Mouse (Mus musculus): ENCODE measurements around the gene Dyrk3. TPM values are rescaled to one million over a fixed set of nuclear protein-coding genes. Genes with fewer than 3 reads are reported as not detected.
"Not testable (repeated sequence)": the region's sequence is repeated elsewhere in the genome, so short reads cannot be mapped to it uniquely, and the experiment has no call there.

The Dyrk3 gene
- polyA plus RNA-seq (2015; fragmentation: Nextera tagmentation; extraction: Ambion mirVana) = 1.9 and 2.2 TPM in 2 replicates

DNA sequence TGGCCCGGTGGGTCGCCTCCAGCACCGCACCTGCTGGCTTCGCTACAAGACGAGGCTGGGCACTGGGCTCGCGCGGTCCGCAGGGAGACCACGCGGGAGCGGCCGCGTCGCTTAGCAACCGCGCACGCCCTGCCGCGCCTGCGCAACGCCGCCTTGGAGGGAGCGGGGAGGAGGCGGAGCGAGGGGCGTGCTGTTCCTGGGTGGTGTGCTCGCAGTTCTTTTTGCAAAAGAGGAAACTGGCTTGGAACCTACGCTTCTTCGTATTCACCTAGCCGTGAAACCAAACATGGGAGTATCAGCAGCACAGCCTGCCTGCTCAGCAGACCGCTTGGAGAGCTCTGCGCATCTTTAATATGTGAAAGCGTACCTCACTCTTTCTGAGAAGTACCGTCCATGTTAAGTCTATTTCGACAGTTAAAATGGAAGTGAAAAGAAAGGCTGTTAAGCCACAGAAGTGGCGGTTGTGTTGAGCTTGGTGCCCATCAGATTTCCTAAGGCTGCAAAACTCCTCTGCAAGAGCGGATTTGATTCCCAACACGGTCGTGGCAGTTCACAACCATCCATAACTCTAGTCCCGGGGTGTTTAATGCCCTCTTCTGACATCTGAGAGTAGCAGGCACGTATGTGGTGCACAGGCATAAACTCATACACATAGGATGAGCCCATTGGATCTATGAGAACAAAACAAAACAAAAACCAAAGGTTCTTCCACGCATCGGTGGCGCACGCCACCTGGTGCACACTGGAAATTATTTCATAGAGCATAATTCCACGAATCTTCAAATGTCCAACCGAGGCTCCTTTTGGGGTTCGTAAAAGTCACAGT is at the start of gene Dyrk3:
TSS of gene Dyrk3 (minus strand) at position 150 of the 826 bp plus-strand sequence.
- DNase-seq (ENCODE audit: low spot score) = peak; percentile 93

DNA sequence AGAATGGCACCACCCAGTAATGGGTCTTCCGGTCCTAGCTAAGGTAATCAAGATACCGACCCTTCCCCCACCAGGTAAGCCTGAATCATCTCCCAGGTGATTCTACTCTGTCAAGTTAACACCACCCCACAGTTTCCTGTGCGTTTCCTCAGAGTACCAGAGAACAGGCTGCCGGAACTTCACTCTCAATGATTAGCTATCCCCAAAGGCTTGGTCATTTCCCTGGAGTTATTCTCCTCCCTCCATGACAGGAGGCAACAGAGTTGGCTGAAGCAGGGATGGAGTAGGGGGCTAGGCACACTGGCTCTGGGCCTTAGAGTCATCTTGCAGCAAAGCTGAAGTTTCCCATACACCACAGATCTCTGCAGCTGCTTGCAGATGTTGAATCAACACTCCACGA is 49.7 kb upstream of the Dyrk3 start:
- DNase-seq (ENCODE audit: low spot score) = no peak

DNA sequence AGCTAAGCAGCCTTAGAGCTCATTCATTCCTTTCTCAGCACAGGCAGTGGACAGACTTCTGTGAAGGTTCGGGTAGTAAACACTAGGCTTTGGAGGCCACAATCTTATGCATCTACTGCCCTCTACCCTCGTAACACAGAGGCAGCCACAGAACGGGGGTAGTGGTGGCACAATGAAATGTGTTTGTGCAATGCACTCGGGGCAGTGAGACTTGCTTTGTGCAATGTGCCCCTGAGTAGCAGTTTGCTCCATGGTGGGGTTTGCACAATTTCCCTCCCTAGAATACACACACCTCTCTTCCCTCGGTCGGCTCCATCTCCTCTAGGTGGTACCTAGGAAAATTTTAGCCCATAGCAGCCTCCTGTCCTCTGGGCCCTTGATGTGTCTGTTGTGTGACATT is 48.9 kb upstream of the Dyrk3 start:
- DNase-seq (ENCODE audit: low spot score) = no peak

DNA sequence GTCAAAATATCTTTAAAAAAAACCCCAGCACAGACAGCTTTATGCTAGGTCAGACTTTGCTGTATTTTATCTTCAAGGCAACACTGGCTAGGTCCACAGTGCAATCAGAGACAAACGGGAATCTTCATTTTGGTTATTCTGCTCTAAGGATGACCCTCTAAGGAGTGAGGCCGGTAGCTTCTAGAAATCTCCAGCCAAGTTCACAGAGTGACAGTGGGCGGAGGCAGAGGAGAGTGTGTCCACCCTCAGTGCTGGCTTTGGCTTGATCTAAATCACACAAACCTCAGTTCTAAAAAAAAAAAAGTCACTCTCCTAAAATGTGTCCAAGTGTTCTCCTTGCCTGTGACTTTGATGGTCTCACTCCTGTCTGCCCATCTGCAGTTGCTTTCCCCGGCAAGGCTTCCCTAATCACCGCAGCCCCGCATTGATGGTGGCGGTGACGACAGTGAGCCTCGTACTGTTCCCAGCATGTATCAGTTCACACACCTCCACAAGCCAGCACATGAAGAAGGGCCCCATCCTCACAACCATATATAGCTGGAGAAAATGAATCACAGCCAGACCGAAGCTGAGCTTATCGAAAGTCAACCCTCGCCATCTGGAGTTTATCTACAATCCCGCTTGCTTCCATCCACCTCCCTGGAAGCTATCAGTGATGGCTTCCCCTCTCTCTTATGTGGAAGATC is 47.8 kb upstream of the Dyrk3 start:
- DNase-seq (ENCODE audit: low spot score) = no peak

DNA sequence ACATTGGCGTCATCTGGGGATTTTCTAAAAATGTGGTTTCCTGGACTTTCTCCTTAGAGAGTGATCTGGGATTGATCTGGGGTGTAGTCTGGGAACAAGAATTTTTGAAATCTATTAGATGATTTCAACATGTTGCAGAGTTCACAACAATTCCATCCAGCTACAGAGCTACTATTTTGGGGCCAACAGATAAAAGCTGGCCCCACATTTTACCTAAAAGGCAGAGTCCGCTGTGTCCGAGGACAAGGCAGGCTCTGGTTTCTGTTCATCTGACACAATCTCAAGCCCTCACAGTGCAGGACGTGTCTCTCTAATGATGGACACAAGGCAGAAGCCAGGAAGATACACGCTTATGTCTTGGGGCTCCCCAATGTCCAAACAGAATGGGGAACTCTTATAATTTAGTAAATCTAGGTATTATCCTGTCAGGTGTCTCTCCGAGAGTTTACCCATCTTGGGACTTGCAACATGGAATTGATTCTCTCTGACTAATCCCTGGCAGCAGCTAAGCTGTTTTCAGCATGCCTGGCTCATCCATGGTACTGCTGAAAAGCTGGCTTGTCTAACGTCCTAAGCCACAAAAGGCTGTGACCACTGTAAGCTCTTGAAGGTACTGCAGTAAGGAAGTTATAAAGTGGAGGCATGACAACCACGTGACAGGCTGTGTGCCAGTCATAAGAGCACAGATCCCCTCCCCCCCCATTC is 47.0 kb upstream of the Dyrk3 start:
- DNase-seq (ENCODE audit: low spot score) = no peak

DNA sequence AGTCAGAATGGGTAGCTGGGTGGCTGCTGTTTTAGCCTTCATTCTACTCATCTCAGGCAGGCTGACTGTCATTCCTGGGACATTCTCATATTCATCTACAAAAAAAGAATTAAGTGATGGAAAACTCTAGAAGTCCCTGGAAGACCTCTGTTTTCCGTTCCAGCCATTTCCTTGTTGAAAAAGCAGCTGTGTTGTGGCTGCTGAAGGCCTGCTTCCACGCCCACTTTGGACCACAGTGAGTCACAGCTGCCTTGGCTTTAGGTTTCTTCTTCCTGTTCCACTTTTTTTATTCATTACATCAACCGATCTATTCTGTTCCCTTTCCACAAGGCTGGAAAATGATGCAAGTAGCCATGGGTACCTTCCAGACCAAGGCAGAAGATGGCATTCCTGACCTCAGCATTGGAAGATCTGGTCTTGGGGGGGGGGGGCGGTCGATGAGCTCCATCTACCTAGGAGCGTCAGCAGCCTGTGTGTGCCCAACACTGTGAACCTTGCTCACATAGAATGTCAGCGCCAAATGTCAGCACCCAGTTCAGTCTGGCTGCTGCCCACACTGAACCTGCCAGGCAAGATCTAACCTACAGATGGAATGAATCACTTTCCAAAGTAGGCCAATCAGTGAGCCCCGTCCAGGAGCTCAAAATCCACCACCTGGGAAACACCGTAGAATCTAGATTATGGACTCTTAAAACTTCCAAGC is 46.3 kb upstream of the Dyrk3 start:
- DNase-seq (ENCODE audit: low spot score) = no peak

DNA sequence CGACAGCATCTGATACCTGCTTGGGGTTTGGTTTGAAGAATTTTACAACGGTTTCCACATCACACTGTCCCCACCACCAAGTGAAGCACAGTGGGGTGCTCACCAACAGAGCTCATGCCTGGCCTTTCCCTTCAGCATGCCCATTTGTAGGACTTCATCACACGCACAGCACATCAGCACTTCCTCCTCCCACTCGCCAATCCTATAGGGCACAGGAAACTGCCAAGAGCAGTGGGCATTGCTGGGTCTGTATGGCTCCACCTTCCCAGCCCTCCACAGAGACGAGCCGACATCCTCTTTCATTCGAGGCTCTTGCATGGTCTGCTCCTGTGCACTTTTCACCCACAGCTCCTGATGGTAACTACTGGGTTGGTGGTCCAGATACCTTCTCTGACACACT is 45.1 kb upstream of the Dyrk3 start:
- no peak for DNase-seq (ENCODE audit: low spot score)

DNA sequence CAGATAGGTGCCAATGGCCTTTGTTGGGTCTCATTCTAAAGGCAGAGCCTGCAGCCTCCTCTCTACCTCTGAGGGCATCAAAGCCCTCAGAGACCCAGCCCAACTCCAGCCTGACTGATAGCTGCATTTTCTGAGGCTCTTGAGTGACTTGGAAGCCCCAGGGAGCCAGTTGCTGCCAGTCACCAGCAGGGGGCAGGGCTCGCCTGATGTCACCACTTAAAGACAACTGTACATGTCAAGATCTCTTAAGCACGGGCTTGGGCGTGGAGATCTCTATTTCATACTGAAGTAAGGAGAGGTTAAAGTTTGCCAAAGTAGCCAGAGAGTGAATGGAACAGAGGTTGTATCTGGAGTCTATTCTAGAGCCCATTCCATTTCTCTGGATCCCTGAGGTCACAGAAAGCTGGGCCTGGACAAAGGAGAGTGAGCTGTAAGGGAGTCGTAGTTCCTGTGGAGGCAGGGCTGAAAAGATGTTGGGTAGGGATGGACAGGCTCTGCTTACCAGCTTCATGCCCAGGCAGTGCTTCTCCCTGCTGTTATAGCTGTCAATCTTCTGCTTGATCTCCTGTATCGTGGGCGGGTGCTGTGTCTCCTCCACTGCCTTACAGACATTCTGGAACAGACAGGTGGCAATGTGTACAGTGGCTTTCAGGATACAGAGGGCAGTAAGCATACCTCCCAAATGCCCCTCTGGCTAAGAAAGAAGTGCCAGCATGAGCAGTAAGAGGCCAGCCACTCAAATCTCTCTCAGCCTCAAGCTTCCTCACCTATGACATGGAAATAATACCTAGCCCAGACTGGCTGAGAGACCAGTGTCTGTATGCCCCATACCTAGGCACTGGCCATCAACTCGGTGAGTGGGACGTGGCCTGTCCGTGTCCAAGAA is 43.7 kb upstream of the Dyrk3 start:
- DNase-seq (ENCODE audit: low spot score) = peak; percentile 86

DNA sequence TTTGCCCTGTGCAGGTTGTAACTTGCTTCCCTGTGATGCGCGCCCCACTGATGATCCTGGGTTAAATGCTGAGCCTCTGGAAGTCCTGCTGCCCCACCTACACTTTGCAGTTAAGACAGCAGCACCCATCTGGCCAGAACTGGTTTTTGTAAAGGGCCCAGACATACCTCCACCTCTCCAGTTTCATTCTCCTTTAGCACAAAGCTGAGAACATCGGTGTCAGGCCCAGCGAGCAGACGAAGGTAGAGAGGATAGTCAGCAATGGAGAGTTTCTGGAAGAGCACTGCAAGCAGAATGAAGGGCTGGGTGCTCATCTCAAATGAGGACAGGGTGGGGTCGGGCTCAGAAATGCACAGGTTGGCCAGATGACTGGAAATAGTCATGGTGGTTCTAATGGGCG is 42.2 kb upstream of the Dyrk3 start:
- no peak for DNase-seq (ENCODE audit: low spot score)

DNA sequence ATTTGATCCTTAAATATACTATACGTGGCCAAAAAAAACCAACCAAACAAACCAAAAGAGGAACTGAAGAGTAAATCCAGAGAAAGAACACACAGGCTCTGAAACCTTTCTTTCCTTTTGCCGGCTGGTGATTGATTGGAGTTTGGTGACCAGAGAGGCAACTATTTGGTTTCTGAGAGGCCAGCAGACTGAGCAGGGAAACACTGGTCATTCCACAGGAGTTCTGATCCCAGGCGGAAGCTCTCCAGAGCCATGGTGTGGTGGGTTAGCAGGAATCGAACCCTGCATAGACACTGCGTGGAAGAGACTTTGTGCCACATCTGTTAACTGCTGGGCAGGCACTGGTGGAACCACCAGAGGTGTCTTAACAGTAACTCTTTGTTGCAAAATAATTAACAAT is 39.9 kb upstream of the Dyrk3 start:
- no peak for DNase-seq (ENCODE audit: low spot score)

DNA sequence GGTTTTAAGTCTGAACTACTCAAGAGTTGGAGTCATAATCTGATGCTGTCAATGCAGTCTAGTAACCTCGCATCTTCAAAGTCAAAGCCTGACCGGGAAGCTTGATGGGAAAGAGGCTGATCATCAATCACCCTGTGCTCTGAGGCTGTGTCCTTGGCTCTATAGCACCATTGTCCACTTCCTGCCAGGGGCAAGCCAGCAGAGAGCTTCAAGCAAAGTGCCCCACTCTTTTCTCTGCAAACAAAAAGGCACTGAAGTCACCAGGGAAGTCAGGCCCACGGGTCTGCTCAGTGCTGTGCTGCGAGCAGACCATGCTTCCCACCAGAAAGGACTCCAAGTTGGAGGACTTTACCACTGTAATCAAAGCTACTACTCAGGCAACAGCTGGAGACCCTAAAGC is 39.1 kb upstream of the Dyrk3 start:
- no peak for DNase-seq (ENCODE audit: low spot score)

DNA sequence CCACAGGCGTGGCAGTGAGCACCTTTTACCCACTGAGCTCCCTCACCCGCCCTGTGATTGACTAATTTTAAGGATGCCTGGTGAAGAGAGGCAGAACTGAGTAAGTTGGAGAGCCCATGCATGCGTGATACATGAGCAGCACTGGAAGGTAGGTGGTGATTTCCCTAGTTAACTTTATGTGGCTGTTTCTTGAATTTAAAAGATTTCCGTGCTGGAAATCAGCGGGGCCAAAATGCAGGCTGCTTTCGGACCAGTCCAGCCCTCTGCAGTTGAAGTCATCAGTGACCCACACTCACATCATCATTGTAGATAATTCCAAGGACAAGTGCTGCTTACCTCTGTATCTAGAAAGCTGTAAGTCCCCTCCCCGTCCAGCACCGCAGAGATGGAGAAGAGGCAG is 37.7 kb upstream of the Dyrk3 start:
- DNase-seq (ENCODE audit: low spot score) = no peak

DNA sequence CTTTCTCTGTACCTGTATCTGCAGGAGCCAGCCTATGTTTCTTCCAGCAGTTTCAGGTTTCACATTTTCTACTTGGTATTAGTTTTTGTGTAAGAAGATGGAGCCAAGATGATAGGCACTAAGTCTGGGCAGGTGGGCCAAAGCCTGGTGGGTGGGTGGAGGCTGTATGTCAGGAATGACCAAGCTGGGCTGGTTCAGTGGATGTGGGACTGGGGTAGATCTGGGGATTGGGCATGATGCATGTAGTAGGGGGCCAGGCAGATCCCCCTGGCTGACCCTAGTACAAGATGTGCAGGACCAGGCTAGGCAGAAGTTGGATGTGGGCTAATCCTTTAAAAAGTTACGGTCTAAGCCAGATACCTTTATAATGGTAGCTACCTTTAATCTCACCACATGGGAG is 37.0 kb upstream of the Dyrk3 start:
- DNase-seq (ENCODE audit: low spot score) = no peak

DNA sequence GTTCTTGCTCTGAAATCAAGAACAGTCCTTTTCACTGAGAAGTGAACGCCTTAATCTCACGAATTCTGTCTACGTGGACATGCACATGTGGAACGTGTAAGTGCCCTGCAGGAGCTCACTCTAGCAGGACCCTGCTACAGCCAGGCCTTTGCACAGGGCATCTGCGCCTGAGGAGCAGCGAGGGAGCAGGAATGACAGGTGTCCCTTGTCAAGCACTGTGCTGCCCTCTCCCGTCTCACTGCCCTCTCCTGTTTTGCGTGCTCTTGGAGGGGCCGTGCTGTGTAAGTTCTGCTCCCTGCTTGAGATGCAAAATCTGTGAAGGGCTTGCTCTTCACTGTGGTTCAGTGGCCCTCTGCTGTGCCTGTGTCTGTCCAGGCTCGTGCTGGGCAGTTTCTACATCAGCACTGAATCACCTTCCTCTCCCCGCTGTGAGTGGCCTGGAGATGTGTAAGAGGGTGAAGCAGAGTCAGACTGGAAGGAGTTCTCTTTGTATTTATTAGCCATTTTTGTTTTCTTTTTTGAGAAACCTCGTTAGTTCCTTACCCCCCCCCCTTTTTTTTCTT is 36.2 kb upstream of the Dyrk3 start:
- no peak for DNase-seq (ENCODE audit: low spot score)

DNA sequence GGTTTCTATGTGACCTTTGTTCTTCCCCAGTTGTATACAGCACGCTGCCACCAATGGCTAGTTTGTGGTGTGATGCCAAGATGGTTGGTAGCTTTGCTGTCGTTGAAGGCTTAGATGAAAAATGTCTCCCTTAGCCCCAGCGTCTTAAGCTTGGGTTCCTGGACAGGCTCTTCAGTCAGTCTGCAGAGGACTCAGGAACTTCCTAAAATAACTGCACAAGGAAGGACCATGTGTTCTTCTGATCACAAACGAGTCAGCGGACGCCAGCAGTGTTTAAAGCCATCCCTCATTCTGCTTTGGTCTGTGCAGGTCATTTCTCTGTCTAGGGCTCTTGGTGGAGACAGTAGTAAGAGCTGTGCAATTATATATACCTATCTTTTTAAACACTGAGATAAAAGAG is 35.7 kb upstream of the Dyrk3 start:
- DNase-seq (ENCODE audit: low spot score) = no peak

DNA sequence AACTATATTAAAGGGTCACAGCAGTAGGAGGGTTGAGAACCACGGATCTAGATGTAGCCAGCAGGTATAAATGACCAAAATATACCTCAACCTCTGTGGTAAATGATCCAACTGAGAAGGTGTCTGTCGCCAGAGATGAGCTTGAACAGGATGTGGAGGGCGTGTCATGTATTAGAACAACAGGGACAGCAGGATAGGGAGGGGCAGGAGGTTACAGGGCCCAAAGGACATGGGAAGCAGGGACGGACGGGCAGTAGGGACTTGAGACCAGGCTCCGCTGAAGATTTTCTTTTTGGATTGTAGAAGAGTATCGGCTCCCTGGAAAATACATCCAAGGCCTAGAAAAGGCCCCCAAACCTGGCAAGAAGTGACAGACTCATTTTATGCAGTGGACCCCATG is 34.9 kb upstream of the Dyrk3 start:
- no peak for DNase-seq (ENCODE audit: low spot score)

DNA sequence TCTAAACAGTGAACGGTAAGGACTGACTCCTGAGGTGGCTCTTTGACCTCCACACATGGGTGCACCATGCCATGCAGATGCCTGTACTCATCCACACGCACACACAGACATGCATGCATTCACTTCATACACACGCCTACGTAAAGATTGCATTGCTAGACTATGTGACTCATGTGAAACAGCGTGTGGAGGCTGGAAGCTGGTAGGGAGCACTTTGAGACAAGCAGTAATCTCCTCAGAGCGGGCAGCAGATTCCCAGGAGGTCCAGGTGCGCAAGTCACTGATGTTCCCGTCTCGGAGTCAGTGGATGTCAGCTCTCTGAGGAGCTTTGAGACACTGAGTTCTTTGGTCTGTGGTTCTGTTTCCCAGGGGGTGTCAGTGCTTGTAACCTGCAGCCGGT is 29.5 kb upstream of the Dyrk3 start:
- DNase-seq (ENCODE audit: low spot score) = no peak

DNA sequence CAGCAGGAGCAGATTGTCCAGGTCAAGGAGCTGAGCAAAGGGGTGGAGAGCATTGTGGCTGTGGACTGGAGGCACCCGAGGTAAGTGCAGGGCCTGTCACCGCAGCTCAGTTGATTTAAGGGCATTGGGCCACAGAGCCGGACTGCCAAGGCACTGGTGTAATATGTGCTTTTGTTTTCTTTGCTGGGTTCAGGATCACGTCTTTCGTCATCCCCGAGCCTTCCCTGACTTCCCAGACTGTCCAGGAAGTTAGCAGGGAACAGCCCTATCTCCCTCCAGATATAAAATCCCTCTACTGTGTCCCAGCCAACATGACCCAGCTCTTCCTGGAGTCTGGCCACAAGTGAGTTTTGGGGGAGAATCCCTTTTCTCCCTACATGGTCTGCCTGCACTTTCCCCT is 26.3 kb upstream of the Dyrk3 start:
- DNase-seq (ENCODE audit: low spot score) = no peak

DNA sequence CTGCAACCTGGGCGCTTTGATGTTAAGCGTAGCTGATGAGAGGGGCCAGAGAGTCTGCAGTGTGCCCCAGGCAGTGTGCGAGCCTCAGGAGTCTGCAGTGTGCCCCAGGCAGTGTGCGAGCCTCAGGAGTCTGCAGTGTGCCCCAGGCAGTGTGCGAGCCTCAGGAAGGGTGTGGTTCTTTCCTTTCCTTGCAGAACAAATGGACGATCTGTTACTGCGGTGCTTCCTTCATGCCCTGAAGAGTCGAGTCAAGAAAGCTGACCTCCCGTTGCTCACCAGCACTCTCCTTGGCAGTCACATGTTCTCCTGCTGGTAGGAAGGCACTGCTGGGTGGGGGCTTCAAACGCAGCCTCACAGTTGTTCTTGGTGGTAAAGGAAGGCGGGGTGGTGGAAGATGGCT is 23.0 kb upstream of the Dyrk3 start:
- no peak for DNase-seq (ENCODE audit: low spot score)

DNA sequence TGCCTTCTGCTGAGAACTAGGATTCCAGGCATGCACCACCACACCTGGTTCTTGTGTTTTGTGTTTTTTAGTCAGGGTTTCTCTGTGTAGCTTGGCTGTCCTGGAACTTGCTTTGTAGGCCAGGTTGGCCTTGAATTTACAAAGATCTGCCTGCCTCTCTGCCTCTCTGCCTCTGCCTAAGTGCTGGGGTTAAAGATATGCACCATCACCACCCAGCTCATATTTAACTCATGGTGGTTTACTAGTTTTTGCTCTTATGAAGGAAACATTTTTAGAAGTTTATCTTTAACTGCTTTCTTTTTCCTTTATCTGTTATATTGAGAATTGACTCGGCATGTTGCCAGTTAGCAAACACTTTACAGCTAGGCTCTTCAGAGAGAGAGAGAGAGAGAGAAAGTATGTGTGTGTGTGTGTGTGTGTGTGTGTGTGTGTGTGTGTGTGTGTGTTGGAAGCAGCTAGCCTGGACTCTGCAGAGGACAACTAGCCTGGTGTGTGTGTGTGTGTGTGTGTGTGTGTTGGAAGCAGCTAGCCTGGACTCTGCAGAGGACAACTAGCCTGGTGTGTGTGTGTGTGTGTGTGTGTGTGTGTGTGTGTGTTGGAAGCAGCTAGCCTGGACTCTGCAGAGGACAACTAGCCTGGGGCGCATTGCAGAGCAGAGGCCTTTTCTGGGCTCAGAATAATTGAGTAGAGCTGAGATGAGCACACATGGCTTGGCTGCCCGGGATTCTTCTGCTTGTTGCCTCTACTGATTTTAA is 21.6 kb upstream of the Dyrk3 start:
- DNase-seq (ENCODE audit: low spot score) = not testable (repeated sequence)

All from thymus, postnatal 0 days (tissue).